Mouse (Mus musculus): Measurements from ENCODE around the gene Snrpd2. TPM values are rescaled to one million over a fixed set of nuclear protein-coding genes. Genes with fewer than 3 reads are reported as not detected.

Gene Snrpd2
- polyA plus RNA-seq (2015; fragmentation: Nextera tagmentation; extraction: Ambion mirVana) = 107 and 113 TPM in 2 replicates

DNA sequence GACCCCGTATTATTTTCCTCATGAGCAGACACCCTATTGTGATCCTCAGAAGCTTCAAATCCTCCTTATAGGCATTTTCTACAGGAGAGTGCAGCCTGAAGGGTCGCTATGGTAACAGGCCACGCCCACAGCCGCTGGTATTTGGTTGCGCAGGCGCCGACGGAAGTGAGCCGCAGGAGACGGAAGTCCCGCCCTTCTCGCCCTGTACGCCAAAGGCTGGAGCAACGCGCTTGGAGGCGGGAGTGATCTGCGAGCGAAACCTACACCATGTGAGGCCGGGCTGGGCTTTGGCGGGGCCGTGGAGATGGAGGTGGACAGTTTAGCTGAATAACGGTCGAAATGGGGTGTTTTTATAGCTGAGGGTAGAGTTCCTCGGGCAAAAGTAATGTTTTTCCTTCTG is at the start of gene Snrpd2:
Gene Snrpd2, plus strand, starts transcription at position 97 of the 400 bp plus-strand sequence.
- Histone ChIP-seq H3K9ac (peak within 1 kb of the TSS; percentile 92), H3K27ac (replicated peaks) (peak within 1 kb of the TSS; percentile 79), H3K4me1 (peaks cover 27% of the 10 kb centered on the region), H3K9me3 (no peaks in the 10 kb centered on the region), H3K4me2 (peak within 1 kb of the TSS; percentile 85), H3K4me3 (peak within 1 kb of the TSS; percentile 82), H3K27me3 (replicated peaks) (no peaks in the 10 kb centered on the region), H3K36me3 (peaks cover 44% of the 10 kb centered on the region)
- peak; percentile 82 for ATAC-seq (ENCODE audit: extremely low read depth, insufficient number of reproducible peaks, low FRiP score, low TSS enrichment)
- under 1% methylated on average over 24 of the region's 24 CpGs for WGBS

- Histone ChIP-seq H3K27ac (replicated peaks) (no peak overlapping the region), H3K36me3 (peaks cover 19% of the 10 kb centered on the region), H3K27me3 (replicated peaks) (no peaks in the 10 kb centered on the region), H3K9me3 (peaks cover 4% of the 10 kb centered on the region; the same call in 1 of the 2 replicates), H3K9ac (no peak overlapping the region), H3K4me2 (no peak overlapping the region), H3K4me3 (no peak overlapping the region), H3K4me1 (peaks cover 24% of the 10 kb centered on the region)
- WGBS = 67% methylated on average over 1 of the region's 1 CpGs
- no peak for ATAC-seq (ENCODE audit: extremely low read depth, insufficient number of reproducible peaks, low FRiP score, low TSS enrichment)
Measured at GRCm38 (mm10) chr7:19100290-19100689, 49.2 kb upstream of the Snrpd2 start.

DNA sequence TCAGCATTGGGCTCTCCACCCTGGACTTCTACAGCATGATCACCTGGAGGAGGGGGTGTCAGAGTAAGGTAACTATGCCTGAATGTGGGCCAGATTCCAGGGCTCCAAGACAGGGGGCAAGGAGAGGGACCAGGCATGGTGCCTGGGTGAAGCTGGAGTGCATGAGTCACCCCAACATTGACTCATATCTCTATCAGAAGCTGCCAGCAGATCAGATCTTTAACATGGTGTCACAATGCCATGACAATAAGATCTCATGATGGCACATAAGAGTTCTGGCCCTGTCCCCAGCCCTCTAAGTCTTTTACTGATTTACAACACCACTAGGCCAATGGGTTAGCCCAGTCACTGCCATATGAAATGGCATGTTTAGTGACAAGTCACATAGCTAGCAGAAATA is 45.8 kb upstream of the Snrpd2 start:
- no peak for ATAC-seq (ENCODE audit: extremely low read depth, insufficient number of reproducible peaks, low FRiP score, low TSS enrichment)
- H3K4me3 ChIP-seq = no peak overlapping the region
- peaks cover 10% of the 10 kb centered on the region for H3K4me1 ChIP-seq
- H3K36me3 ChIP-seq = 0 out of 2 replicates have a peak, but pooled peaks cover 4% of the 10 kb centered on the region
- no peak overlapping the region for H3K9ac ChIP-seq
- H3K27me3 ChIP-seq (replicated peaks) = no peaks in the 10 kb centered on the region
- H3K9me3 ChIP-seq = peaks cover 4% of the 10 kb centered on the region; the same call in 1 of the 2 replicates
- H3K4me2 ChIP-seq = no peak overlapping the region
- H3K27ac ChIP-seq (replicated peaks) = no peak overlapping the region

GRCm38 (mm10) chr7:19104486-19104885 is 45.0 kb upstream of the Snrpd2 start:
- no peaks in the 10 kb centered on the region for H3K27me3 ChIP-seq (replicated peaks)
- no peak overlapping the region for H3K4me2 ChIP-seq
- no peak for ATAC-seq (ENCODE audit: extremely low read depth, insufficient number of reproducible peaks, low FRiP score, low TSS enrichment)
- H3K9me3 ChIP-seq = peaks cover 4% of the 10 kb centered on the region; the same call in 1 of the 2 replicates
- peaks cover 10% of the 10 kb centered on the region for H3K4me1 ChIP-seq
- 65% methylated on average over 2 of the region's 2 CpGs for WGBS
- H3K27ac ChIP-seq (replicated peaks) = no peak overlapping the region
- no peak overlapping the region for H3K4me3 ChIP-seq
- H3K9ac ChIP-seq = no peak overlapping the region
- 0 out of 2 replicates have a peak, but pooled peaks cover 4% of the 10 kb centered on the region for H3K36me3 ChIP-seq

- Histone ChIP-seq H3K9ac (0 out of 2 replicates have a peak overlapping the region, but pooled peaks have one; percentile 47), H3K36me3 (0 out of 2 replicates have a peak, but pooled peaks cover under 1% of the 10 kb centered on the region), H3K4me3 (no peak overlapping the region), H3K4me1 (peaks cover 10% of the 10 kb centered on the region), H3K9me3 (no peaks in the 10 kb centered on the region), H3K27me3 (replicated peaks) (no peaks in the 10 kb centered on the region), H3K27ac (replicated peaks) (0 out of 2 replicates have a peak overlapping the region, but pooled peaks have one; percentile 24), H3K4me2 (no peak overlapping the region)
- ATAC-seq (ENCODE audit: extremely low read depth, insufficient number of reproducible peaks, low FRiP score, low TSS enrichment) = no peak
- WGBS = 21% methylated on average over 3 of the region's 3 CpGs
Measured at GRCm38 (mm10) chr7:19107436-19107835, 42.1 kb upstream of the Snrpd2 start.

GRCm38 (mm10) chr7:19109565-19109964 is 40.0 kb upstream of the Snrpd2 start:
- H3K4me1 ChIP-seq = peaks cover 10% of the 10 kb centered on the region
- 79% methylated on average over 1 of the region's 1 CpGs for WGBS
- H3K27ac ChIP-seq (replicated peaks) = no peak overlapping the region
- H3K36me3 ChIP-seq = no peaks in the 10 kb centered on the region
- no peak overlapping the region for H3K4me3 ChIP-seq
- no peak overlapping the region for H3K4me2 ChIP-seq
- ATAC-seq (ENCODE audit: extremely low read depth, insufficient number of reproducible peaks, low FRiP score, low TSS enrichment) = no peak
- no peaks in the 10 kb centered on the region for H3K27me3 ChIP-seq (replicated peaks)
- no peaks in the 10 kb centered on the region for H3K9me3 ChIP-seq
- H3K9ac ChIP-seq = no peak overlapping the region

GRCm38 (mm10) chr7:19118028-19118771 is 31.3 kb upstream of the Snrpd2 start, which contains the start of gene Gm4969:
TSS of gene Gm4969 (minus strand) at chr7:19118368.
- Histone ChIP-seq H3K4me2 (peak within 1 kb of the TSS; percentile 94), H3K9ac (no peak within 1 kb of the TSS), H3K9me3 (no peaks in the 10 kb centered on the region; the same call in 1 of the 2 replicates), H3K36me3 (no peaks in the 10 kb centered on the region), H3K27me3 (replicated peaks) (peaks cover 6% of the 10 kb centered on the region; the same call in 1 of the 2 replicates), H3K27ac (replicated peaks) (no peak within 1 kb of the TSS), H3K4me1 (peaks cover 20% of the 10 kb centered on the region), H3K4me3 (peak within 1 kb of the TSS; percentile 36)
- 0 out of 2 replicates have a peak, but pooled peaks have one; percentile 29 for ATAC-seq (ENCODE audit: extremely low read depth, insufficient number of reproducible peaks, low FRiP score, low TSS enrichment)
- 19% methylated on average over 61 of the region's 64 CpGs for WGBS

- Histone ChIP-seq H3K36me3 (0 out of 2 replicates have a peak, but pooled peaks cover 1% of the 10 kb centered on the region), H3K9ac (no peak overlapping the region), H3K27me3 (replicated peaks) (peaks cover 6% of the 10 kb centered on the region; the same call in 1 of the 2 replicates), H3K4me1 (peaks cover 20% of the 10 kb centered on the region), H3K4me2 (peak overlapping the region; percentile 94), H3K4me3 (no peak overlapping the region), H3K27ac (replicated peaks) (no peak overlapping the region), H3K9me3 (no peaks in the 10 kb centered on the region; the same call in 1 of the 2 replicates)
- 88% methylated on average over 8 of the region's 8 CpGs for WGBS
- no peak for ATAC-seq (ENCODE audit: extremely low read depth, insufficient number of reproducible peaks, low FRiP score, low TSS enrichment)
Measured at GRCm38 (mm10) chr7:19119083-19119482, 30.4 kb upstream of the Snrpd2 start.

DNA sequence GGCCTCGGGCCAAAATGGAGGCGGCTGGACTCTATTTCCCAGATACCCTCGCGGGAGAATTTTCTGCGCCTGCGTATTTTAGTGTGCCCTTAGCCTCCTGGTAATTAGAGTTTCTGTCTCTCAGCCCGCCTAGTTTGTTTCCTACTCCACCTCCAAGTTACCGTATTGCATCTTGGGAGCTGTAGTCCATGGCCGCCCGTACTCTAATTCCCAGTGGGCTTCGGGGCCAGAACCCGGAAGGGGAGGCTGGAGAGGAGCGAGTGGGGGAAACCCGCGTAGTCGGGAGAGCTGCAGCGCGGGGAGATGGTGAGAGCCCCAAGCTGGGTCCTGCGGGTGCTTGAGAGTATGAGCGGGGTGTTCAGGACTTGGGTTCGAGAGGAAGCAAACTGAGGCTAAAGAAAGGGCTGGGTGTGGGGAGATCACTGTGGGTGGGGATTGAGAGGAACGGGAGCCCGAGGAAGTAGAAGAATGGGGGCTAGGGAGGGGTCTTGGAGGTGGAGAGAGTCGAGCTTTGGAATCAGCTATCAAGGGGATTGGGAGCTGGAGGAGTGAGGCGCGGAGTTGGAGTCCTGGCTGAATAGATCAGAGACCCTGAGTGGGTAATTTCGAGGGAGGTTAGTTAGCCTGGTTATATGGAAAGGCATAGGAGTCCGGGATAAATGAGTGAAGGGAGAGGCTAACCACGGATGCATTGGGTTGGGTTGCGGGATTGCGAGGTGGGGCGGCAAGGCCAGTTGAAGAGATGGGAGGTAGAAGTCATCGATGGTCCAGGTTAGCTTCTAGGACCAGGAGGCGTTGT is 29.7 kb upstream of the Snrpd2 start, which contains the start of gene Fbxo46:
Gene Fbxo46, plus strand, starts transcription at position 229 of the 799 bp plus-strand sequence.
- WGBS = 1% methylated on average over 34 of the region's 34 CpGs
- Histone ChIP-seq H3K27ac (replicated peaks) (peak within 1 kb of the TSS; percentile 51; the same call in 1 of the 2 replicates), H3K27me3 (replicated peaks) (peaks cover 6% of the 10 kb centered on the region; the same call in 1 of the 2 replicates), H3K36me3 (0 out of 2 replicates have a peak, but pooled peaks cover 4% of the 10 kb centered on the region), H3K4me2 (peak within 1 kb of the TSS; percentile 94), H3K4me1 (peaks cover 20% of the 10 kb centered on the region), H3K9ac (peak within 1 kb of the TSS; percentile 89), H3K4me3 (peak within 1 kb of the TSS; percentile 84), H3K9me3 (no peaks in the 10 kb centered on the region; the same call in 1 of the 2 replicates)
- ATAC-seq (ENCODE audit: extremely low read depth, insufficient number of reproducible peaks, low FRiP score, low TSS enrichment) = peak; percentile 89

DNA sequence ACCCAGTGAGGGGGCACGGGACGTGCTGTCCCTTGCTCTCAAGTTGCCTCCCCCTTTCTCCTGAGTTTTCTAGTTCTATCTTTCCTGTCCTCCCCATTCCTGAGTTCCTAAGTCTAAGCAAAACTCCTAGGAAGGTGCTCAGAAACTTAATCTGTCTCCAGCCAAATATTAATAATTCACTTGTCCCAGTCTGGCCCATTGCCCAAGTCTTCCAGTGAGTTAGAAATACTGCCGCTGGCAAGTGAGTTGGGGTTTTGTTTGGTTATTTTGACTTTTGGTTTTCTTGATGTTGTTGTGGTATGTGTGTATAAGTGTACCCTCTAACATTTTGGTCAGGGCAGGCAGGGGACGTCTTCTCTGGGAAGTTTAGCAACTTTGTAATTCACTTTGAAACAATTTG is 27.8 kb upstream of the Snrpd2 start:
- no peak for ATAC-seq (ENCODE audit: extremely low read depth, insufficient number of reproducible peaks, low FRiP score, low TSS enrichment)
- no peak overlapping the region for H3K4me3 ChIP-seq

GRCm38 (mm10) chr7:19124713-19125112 is 24.8 kb upstream of the Snrpd2 start:
- Histone ChIP-seq H3K4me1 (peaks cover 13% of the 10 kb centered on the region), H3K9me3 (no peaks in the 10 kb centered on the region), H3K4me2 (no peak overlapping the region), H3K27ac (replicated peaks) (no peak overlapping the region), H3K4me3 (no peak overlapping the region), H3K27me3 (replicated peaks) (no peaks in the 10 kb centered on the region), H3K9ac (peak overlapping the region; percentile 40; the same call in 1 of the 2 replicates), H3K36me3 (peaks cover 32% of the 10 kb centered on the region)
- ATAC-seq (ENCODE audit: extremely low read depth, insufficient number of reproducible peaks, low FRiP score, low TSS enrichment) = no peak
- WGBS = 82% methylated on average over 6 of the region's 6 CpGs

More for the DNA sequence above, 27.8 kb upstream of the Snrpd2 start:
- H3K4me1 ChIP-seq = peaks cover 20% of the 10 kb centered on the region
- H3K9me3 ChIP-seq = no peaks in the 10 kb centered on the region; the same call in 1 of the 2 replicates
- H3K36me3 ChIP-seq = peaks cover 16% of the 10 kb centered on the region
- WGBS = 90% methylated on average over 4 of the region's 4 CpGs
- no peak overlapping the region for H3K27ac ChIP-seq (replicated peaks)
- no peak overlapping the region; the same call in 1 of the 2 replicates for H3K4me2 ChIP-seq
- peaks cover 6% of the 10 kb centered on the region; the same call in 1 of the 2 replicates for H3K27me3 ChIP-seq (replicated peaks)
- H3K9ac ChIP-seq = no peak overlapping the region

All from heart, embryonic 13.5 days (tissue).